Mouse (Mus musculus): ENCODE data around the gene Sox5.
A peak's percentile ranks its signal among the peaks of the same experiment; 100 is the strongest.

The Sox5 gene

DNA sequence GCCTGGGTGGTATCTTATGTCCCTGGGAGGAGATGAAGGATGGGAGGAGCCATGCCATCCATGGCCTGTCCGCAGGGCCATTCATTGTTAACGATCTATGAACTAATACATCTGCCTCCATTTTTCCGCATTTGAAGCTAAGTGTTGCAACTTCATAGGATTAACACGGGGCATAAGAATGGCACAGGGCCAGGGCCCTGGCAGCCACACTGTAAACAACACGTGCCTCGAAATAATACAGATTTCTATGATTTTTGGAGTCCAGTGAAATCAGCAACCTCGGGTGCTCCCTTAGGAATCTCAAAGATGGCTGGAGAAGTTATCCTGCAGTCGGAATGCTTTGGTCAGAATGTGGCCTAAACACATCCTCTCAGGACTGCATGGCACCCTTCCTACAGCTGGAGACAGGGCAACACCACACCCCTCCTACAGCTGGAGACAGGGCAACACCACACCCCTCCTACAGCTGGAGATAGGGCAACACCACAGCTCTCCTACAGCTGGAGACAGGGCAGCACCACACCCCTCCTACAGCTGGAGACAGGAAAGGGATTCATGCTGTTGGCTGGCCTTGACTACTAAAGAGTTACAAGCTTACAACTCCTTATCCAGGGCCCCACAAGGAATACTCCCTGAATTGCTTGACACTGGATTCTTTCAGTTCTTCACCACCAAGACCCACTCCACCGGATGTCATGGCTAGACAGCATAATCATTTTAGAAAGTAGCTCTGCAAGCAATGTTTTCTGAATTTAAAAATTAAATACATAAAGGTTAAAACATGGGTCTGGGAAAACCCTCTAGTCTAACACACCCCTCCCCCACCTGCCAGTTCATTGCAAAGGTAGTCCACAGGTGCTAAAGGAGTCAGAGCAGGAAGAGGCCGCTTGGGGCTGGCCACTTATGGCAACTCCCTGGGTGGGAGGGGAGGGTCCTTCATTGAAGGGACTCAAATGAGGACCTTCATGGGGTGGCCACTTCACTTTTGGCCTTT is 122.4 kb downstream of the Sox5 start:
- no peak for DNase-seq (ENCODE audit: low read depth, low spot score)

DNA sequence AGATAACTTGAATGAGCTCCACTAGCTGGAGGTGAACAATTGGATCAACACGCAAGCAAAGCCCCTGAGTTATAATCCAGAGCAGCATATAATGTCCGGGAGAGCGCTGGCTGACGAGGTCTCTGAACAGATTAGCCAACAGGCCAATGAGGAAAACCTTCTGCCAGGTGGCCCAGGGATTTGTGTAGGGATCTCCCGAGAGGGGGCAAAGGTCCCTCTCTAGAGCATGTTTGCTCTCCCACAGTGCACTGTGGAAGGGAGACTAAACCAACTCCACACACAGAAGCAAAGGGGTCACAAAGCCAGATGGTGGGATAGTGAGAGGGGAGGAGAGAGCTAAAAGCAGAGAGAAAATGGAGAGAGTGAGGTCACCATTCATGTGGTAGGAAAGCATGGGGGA is 128.9 kb downstream of the Sox5 start:
- no peak for DNase-seq (ENCODE audit: low read depth, low spot score)

DNA sequence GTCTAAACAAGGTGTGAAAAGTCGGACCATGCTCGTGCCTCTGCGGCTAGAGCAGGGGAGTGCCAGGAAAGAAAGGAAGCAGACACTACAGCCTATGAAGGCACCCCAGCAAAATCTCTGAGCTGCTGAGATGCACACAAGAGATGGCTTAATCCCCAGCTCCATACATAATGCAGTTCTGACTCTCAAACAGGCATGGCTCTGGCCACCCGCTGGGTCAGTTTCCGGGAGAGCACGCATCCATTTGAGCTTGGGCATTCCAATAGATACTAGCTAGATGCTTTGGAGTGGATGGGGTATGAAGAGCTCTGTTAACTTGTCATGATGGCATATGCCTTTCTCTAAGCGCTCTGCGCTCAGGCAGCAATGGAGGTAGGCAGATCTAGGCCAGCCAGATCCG is 132.9 kb downstream of the Sox5 start:
- DNase-seq (ENCODE audit: low read depth, low spot score), result no peak

DNA sequence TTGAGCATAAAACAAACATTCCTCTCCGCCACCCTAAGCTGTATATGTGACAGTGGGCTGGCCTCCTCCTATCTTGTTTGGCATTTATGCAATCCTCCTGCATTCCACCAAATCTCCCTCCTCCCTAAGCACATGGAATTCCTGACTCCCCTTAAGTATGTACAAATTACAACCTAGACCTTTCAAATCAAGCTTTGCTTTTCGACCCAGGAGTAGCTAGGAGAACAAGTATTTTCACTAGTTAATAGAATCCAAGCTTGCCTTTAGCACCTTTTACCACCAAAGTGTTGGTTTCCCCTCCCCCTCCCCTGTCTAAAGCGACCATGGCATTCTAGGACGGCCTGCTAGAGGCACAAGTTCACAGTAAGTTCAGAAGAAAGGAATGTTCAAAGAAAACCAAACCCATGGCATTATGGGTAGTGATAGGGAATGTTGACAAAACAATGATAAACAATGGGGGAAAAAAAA is 133.6 kb downstream of the Sox5 start:
- no peak for DNase-seq (ENCODE audit: low read depth, low spot score)

DNA sequence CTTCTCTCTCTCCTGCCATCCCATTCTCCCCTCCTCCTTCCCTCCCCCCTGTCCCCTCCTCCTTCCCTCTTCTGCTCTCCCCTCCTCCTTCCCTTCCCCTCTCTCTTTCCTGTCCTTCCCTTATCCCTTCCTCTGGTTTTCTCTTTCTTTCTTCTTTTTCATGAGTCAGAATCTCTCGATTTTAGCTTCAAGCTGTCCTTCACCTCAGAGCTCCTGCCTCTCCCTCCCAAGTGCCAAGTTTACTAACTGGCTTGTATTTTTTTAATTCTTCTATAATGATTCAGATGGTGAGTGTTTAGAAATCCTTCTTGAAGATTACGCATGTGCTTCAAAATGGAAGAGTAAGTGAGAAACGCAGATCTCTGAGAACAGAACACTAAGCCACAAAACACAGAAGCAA is 135.4 kb downstream of the Sox5 start:
- no peak for DNase-seq (ENCODE audit: low read depth, low spot score)

DNA sequence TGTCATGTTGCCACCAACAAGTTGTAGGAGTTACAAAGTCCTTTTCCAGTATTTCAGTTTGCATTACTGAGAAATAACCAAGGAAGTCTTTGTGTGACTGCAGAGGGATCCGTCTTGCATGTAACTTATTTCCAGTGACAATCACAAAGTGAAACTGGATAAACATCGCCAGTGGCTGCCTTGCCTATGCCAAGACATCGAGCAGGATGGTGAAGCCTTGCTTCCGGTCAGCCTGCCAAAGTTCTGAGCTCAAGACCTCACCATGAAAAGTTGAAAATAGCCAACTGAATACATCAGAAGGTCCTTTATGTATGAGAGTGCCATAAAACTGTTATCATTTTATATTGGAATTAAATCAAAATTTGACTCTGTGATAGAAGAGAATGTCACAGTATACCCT is 136.0 kb downstream of the Sox5 start:
- DNase-seq (ENCODE audit: low read depth, low spot score), result no peak

DNA sequence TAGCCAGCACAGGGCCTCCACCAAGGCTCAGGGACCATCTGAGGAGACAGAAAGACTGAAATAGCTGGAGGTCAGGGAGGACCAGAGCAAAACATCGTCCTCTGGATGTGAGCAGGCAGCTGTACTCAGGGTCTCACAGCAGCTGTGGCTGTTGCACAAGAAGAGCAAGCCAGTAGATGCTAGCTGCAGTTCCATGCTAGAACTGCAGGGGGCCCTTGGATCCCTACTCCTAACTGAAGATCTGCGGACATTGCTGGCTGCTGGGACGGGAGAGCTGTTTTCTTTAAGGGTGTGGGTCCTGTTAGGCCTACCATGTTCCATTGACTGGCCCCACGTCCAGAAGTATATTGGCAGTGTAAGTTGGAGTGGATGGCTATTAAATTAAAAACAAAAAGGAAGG is 137.1 kb downstream of the Sox5 start:
- peak; percentile 57 for DNase-seq (ENCODE audit: low read depth, low spot score)

DNA sequence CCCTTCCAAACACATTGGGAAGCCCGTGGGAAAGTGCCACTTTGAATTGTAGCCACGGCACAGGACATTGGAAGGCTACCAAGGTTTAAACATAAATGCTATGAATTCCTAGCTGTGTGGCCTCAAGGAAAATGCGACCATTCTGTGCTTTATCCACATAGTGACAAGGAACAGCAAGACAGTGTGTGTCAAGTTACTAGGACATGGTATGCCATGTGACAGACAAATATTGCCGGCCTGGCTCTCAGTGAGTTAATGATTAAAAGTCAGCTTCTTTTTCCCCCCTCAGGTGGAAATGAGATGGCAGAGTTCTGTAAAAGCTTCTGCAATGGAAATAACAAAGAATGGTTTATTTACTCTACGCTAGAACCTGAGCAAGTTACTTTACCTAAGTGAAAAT is 138.2 kb downstream of the Sox5 start:
- DNase-seq (ENCODE audit: low read depth, low spot score), result no peak

DNA sequence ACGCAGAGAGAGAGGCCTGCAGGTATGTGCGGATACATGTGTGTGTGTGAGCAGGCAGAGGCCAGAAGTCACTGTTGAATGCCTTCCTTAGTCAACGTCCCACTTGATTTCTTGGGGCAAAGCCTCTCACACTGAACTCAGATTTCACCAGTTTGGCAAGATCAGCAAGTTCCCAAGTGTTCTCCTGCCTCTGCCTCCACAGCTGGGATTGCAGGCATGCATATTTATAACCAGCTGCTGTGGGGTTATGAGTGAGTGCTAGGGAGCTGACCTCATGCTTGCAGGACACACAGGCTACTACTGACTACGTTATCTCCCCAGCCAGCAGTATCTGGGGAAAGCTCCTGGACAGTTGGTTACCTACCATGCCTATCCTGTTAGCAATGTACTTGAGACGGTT is 139.9 kb downstream of the Sox5 start:
- DNase-seq (ENCODE audit: low read depth, low spot score), result no peak

DNA sequence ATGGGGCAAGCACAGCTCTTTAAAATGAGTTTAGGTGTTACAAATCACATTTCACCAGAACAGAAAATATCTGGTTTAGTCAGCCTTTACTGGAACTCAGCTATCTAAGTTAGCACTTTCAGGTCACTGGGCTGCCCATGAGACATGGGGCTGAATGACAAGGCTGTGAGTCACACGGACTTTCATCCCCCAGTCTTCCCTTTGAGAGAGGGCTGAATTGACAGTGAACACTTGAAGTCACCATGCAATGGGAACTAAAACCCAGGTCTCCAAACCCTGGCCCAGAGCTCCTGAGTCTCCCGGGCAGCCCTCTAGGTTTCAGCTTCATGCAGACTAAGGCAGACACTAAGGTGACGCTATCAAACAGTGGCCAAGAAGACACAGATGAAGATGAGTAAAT is 141.2 kb downstream of the Sox5 start:
- DNase-seq (ENCODE audit: low read depth, low spot score), result no peak

DNA sequence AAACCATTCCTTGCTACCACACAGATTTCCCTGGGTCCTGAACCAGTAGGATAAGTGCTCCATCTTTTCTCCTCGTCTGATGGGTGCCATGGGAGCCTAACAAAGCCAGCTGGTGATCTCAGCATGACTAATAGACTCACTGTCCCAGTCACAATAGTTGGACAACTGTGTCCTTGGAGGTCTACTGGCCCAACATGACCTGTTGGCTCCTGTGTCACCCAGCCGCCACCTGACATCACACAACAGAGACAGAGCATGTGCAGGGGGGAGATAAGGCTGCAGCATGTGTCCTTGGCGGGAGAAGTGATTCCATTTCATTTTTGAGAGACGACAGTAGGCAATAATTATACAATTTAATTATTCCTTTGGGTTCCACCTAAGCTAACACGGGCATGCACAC is 143.2 kb downstream of the Sox5 start:
- DNase-seq (ENCODE audit: low read depth, low spot score), result no peak

DNA sequence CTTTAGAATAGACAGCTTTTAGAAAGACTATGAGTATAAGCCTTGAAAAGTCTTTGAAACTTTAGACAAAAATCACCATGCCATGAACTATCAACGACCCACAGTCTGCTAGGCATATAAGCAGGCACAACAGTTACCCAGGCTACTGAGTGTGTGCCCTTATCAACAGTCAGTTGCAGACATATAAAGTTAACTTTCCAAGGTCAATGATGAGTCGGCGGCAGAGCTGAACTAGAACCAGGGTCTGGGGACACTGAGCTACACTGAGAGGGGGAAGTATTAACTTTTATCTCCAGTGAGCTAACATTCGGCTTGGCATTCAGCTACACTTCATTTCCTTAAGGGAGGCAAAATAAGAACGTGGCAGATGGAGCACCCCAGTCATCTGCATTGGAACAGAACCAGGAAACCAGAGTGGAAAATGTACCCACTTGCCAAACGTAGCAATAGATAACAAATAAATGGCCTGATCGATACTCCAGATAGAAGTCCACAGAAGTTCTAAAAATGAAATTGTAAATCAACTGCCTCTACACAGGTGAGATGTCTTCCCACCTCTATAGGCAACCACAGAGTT is 154.2 kb downstream of the Sox5 start:
- DNase-seq (ENCODE audit: low read depth, low spot score), result no peak

DNA sequence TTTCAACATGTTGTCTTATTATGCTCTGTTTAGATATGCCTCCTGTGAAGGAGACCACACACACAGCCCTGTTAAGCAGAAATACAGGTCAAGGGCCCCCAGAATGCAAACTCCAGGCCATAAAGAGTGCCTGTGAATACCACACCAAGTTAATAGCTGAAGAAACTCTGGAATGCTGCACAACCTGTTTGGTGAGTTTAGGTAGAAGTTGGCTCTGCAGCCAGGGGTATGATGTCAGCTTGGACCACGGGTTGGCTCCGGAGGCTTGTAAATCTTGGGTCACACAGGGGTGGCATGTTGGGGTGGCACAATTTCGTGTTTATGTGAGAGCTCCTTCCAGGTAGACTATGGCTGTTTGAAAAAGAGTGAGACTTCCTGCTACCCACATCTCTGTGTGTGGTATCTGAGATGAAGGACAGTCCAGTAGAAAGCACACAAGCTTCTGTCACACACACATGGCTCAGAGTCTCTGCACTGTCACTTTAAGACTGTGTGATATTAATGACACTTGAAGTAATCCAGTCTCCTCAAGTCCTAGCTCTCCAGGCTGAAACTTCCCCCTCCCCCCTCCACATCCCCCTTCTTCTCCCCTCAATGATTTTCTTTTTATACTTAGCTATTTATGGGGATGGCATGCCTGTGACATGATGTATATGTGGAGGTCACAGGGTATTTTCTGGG is 160.5 kb downstream of the Sox5 start:
- DNase-seq (ENCODE audit: low read depth, low spot score), result no peak

DNA sequence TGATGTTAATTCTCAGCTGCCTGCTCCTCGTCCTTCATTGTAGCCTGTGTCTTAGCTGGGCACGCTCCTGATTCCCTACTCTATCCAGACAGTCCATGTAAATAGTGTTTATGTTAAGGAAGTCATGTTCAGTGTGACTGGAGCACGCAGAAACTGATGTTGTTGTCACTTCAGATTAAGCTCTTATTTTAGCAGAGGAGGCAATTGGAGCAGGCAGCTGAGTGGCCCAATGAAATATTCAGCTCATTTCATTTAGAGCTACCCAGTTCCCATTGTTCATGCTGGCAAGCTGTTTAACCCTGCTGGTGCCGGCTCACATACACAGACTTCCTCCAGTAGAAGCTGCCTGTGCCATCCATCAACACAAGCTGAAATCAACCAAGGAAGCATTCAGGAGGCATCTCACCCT is 170.4 kb downstream of the Sox5 start:
- no peak for DNase-seq (ENCODE audit: low read depth, low spot score)

DNA sequence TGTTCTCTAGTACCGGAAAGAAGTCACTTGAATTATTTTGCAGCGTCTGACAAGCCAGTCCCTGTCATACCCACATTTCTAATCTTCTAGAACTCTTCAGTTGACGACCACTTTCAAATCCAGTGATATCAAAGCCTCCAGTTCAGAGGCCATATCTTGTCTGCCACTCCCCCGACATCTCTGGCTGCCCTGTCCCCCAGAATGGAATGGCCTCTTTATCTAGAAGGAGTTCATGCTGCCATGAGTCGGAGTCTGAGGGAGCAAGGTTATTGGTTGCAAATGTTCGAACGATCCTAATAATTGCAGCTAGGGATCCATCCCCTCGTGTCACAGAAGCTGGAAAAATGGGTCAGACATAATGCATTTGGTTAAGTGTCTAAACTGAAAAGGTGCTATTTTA is 170.9 kb downstream of the Sox5 start:
- no peak for DNase-seq (ENCODE audit: low read depth, low spot score)

DNA sequence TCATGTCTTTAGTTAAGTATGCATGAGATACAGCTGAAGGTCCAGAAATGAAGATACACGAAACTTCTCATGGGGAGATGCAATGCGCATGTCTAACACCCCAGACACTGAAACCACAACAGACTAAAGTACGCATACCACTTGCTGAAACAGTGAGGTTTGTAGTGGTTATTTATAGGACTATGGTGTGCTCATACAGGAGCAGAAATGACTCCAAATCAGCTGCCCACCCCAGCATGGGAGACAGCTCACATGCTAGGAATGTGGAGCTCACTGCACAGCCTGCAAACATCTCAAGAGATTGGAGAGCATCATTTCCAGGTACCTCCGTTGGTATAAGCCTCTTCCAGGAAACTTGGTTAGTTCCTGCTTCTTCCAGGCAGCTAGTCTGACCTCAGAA is 178.9 kb downstream of the Sox5 start:
- DNase-seq (ENCODE audit: low read depth, low spot score), result no peak

DNA sequence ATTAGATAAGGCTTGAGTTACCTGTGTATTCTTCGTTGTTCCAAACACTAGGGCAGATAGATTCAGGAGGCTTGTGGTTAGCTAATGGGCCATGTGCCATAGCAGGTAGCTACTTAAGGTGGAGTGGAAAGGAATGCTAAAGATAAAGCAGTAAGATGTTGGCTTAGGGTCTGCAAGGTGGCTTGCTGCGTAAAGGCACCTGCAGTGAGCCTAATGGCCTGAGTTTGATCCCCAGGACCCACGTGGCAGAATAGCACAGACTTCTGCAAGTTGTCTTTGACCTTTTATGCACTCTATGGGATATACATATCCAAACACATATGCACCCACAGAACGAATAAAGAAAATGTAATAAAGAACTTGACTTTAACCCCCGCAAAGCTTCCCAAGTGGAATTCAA is 181.4 kb downstream of the Sox5 start:
- no peak for DNase-seq (ENCODE audit: low read depth, low spot score)

DNA sequence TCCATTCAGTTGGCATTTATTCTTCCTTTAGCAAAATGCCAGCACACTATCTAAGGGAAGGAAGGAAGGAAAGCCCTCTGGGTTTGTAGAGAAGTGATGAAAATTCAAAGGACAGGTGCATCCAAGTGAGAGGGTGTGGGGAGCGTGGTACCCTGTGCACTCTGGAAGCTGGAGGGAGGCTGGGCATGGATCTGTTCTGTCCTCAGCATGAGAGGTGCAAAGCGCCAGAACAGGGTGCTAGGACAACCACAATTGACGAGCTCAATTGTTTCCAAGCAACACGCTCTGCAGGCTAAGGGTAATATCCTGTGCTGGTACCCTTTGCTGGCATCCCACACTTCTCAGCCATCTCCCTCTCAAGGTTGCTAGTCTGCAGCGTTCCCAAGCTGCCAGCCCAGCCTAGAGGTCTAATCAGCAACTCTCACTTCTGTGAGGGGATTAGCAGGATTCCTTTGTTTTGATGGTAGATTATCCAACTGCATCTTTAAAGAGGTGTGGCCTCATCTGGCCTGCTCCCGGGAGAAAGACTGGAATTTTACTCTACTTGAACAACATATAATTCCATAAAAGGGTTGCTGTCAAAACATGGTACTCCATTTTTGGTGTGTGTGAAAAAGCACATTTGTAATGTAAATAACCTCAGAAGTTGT is 183.3 kb downstream of the Sox5 start:
- no peak for DNase-seq (ENCODE audit: low read depth, low spot score)

DNA sequence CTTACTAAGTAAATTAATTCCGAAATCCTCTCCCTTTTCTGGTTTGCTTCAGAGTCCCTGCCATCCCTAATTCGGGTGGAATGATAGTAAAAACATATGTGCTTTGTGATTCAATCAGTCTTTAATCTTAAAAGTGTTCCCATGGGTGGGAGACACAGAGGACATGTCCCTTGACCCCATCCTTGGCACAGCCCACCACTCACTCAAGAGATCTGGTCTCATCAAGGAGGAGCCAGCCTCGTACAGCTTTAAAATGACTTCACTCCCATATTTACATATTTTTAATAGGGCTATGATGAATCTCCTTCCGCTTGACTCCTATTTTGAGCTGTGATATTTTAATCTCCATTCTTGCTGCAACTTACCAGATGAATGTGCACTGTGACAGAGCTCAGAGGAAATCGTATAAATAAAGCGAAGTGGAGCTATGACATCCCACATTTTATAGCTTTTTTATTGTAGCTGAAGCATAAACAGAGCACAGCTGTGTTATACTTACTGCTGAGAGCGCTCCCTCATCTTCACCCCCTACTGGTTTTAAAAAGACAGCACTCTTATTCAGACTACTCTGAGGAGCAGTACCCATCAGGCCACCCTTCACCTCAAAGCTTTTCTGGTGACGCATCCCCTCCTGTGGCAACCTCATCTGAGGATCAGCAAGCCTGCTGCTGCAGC is 185.1 kb downstream of the Sox5 start:
- no peak for DNase-seq (ENCODE audit: low read depth, low spot score)

DNA sequence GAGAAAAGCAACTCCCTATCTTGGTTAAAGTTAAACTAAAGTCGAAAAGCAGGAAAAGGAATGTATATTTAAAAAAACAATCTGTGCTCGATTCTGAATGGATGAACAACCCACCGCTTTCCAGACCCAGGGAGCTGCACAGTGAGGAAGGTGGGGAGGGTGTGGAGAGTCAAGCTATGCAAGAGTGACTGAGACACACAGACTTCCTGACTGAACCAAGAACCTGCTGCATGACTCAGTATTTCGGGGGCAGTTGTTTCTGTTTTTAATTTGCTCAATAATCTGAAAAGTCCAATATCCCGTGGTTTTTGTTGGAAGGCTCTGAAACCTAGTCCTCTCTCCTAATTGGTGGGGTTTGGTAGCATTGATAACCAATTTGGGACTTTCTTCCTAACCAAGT is 196.9 kb downstream of the Sox5 start:
- no peak for DNase-seq (ENCODE audit: low read depth, low spot score)

DNA sequence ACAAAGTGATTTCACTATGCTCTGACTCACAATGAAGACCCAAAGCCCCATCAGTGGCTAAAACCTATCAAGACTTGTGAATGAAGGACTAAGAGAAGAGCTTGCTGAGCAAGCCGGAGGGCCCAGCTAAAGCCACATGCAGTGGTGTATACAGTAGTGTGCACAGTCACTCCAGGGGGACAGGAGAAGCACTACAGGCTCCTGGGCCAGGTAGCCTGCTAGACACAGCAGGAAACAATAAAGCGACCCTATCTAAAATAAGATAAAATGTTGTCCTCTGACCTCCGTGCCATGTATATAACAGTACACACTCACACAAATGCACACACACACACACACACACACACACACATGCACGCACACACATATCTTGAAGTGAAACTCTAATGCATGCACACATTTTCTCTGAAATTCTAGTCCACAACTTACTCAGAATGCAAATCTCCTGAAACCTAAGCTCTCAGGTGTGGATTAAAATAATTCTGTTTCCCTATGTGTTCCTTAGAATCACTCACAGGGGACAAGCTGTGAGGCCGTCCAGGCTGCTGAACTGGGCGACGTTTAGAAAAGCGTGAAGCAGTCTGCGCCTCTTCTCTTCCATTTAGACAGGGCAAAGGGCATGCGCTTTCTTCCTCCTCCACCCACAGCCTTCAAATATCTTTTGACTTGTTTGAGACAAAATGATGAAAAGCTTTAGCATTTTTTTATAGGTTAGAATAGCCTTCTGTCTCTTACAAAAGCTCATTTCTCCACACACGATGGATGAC is 197.5 kb downstream of the Sox5 start:
- no peak for DNase-seq (ENCODE audit: low read depth, low spot score)
